In genomic region chr11:43705751-43706150, GRCm38 (mm10) we compare ENCODE assay signal across 11 mouse cellular contexts.
"Had no signal": no experiment of that assay in that cellular context is flagged by ENCODE, and none has a peak within 500 bp of the region (broad histone marks: within the 10 kb centered on the region; RNA-seq: fewer than 3 reads in every experiment).

No protein-coding gene starts in this region.

- ATAC-seq: midbrain, embryonic 15.5 days had no signal

- DNase-seq: kidney, postnatal 10 days; kidney, postnatal 36 days; liver, embryonic 13.5 days; lung, adult 2 months; lung, postnatal 14 days; lung, postnatal 4 days; right cerebral cortex, adult 18-20 months; right cerebral cortex, postnatal 14 days; spleen, adult 18-20 months; thymus, postnatal 25 days had no signal
